Mouse (Mus musculus) activated CD4-positive, CD25-positive, alpha-beta regulatory T cell, adult 4 months (primary cell): ENCODE results near the gene Tet1. TPM values are rescaled to one million over a fixed set of nuclear protein-coding genes. Genes with fewer than 3 reads are reported as not detected.
"Not testable (repeated sequence)": the region's sequence is repeated elsewhere in the genome, so short reads cannot be mapped to it uniquely, and the experiment has no call there.

Experiments
- ATAC-seq: one replicate; pipeline ENCODE4 v1.8.0; 2017
- polyA plus RNA-seq, 2 experiments: library from polyadenylated mRNA; unstranded; fragments of 100-300 nt; shearing (Covaris generic); gene quantifications; one replicate each; pipeline ENCODE4 v1.2.1; 2017

Tet1 gene
- 1 to 10 TPM; 5.1 to 6.3 TPM for polyA plus RNA-seq

DNA sequence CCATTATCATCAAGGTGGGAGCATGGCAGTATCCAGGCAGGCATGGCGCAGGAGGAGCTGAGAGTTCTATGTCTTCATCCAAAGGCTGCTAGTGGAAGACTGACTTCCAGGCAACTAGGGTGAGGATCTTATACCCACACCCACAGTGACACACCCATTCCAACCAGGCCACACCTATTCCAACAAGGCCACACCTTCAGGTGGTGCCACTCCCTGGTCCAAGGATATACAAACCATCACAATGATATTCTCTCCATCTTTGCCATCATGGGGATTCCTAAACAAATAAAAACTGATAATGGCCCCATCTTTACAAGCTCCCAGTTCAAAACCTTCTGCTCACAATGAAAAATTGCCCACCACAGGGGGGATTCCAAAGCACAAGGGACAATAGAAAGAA, at the start of gene Tet1:
Tet1 (minus strand) TSS at position 101 of the 400 bp plus-strand sequence.
- not testable (repeated sequence) for ATAC-seq

GRCm38 (mm10) chr10:62948551-62948950, 39.8 kb upstream of the Tet1 start:
- no peak for ATAC-seq

- ATAC-seq: peak; percentile 88
These were observed 38.1 kb upstream of the Tet1 start, which contains the start of gene Dna2 for GRCm38 (mm10) chr10:62946738-62947471. Dna2 (plus strand) TSS chr10:62947026.

DNA sequence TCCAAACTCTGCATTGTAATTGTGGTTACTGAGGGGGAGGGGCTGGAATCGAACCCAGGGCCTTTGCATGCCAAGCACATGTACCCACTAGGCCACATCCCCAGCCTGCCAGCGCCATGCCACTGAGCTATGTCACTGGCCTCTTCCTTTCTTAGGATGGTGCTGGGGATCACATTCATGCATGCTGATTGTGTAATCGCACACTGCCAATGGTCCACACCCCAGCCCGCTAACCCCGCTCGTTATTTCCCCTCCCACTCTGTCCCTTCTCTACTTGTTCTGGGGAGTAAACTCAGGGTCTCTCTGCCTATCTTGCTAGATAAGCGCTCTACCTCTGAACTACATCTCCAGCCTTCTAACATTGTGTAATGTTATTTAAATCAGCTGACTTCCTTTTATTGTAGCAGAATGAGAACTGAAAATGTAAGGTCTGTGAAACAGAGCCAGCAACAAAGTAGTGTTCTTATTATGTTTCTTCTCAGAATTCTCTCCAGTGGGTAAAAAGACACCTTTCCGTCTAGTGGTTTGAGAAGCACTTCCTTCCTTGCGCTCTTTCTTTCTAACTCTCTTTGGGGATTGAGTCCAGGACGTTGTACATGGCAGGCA, 36.3 kb upstream of the Tet1 start:
- peak; percentile 29 for ATAC-seq

- no peak for ATAC-seq
These were observed 23.6 kb upstream of the Tet1 start for GRCm38 (mm10) chr10:62932381-62932780.

GRCm38 (mm10) chr10:62924096-62924635, 15.4 kb upstream of the Tet1 start:
- no peak for ATAC-seq

DNA sequence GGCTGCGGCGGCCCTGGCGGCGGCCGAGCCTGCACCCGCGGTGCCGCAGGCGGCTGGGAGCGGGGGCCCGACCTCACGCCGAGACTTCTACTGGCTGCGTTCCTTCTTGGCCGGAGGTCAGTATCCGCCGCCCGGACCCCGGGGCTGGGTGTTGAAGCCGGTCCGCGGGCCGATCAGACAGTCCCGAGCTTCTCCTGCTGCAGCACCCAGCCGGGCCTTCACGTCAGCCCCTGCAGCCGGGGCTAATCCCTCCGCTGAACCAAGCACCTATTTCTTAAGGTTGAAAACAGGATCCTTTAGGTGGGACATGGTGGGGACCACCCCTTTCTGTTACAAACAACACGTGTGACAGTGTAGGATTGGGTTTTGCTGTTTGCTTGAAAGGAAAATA, 12.0 kb upstream of the Tet1 start:
- ATAC-seq: peak; percentile 22

DNA sequence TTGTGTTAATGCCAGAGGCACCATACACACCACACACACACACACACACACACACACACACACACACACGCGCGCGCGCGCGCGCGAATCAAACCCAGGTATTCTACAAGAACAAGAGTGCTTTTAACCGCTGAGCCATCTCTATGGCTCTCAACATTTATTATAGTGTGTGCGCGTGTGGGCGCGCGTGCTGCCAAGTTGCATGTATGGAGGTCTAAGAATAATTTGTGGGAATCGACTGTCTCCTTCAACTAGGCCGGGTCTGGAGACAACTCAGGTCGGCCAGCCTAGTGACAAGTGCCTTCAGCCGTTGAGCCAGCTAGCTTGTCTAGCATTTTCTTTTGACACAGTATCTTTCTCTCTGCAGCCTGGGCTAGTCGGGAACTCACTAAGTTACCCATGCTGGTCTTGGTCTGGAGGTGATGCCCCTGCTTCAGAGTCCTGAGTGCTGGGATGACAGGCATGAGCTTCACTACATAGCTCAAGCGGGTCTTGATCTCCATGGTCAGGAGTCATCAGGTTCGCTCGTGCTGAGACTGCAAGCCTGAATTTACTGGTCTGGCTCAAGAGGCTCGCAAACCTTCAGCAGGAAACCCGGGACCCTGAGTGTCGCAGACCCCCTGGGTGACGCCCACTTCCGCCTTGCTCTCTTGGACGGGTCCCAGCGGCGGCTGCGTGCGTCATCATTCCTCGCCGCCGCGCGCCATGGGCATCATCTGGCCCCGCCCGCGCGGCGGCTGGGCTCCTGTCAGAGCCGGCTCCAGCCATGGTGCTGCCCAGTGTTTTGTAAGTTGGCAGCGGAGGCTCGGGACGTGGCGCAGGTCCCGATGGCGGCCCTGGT, 11.3 kb upstream of the Tet1 start, which contains the start of gene Slc25a16:
Slc25a16 (plus strand) TSS at position 709 of the 841 bp plus-strand sequence.
- peak; percentile 91 for ATAC-seq

- ATAC-seq: no peak
These were observed 10.2 kb upstream of the Tet1 start for GRCm38 (mm10) chr10:62918985-62919384.

DNA sequence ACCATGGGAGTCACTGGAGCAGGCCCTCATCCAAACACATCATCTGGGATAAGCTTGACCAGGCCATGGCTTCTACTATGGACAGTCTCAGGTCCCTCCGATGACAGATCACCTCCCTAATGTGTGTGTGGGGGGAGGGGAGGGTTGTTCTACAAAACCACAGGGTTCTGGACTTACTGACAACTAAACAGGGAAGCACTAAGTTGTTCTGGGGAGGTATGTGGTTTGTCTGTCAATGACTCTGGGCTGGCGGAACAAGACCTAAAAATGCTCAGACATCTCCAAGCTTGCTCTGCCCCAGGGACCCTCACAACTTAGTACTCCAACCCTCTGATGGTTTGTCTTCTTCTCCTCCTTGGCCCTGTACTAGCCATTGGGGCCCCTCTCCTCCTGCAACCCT, 2.3 kb upstream of the Tet1 start:
- no peak for ATAC-seq

GRCm38 (mm10) chr10:62906336-62906735, 2.5 kb downstream of the Tet1 start:
- ATAC-seq: no peak

GRCm38 (mm10) chr10:62902829-62903228, 6.0 kb downstream of the Tet1 start:
- no peak for ATAC-seq

GRCm38 (mm10) chr10:62901826-62902225, 7.0 kb downstream of the Tet1 start:
- no peak for ATAC-seq

GRCm38 (mm10) chr10:62900144-62900543, 8.7 kb downstream of the Tet1 start:
- no peak for ATAC-seq

- ATAC-seq: no peak
These were observed 10.7 kb downstream of the Tet1 start for GRCm38 (mm10) chr10:62898061-62898460.

GRCm38 (mm10) chr10:62897437-62897836, 11.4 kb downstream of the Tet1 start:
- no peak for ATAC-seq

DNA sequence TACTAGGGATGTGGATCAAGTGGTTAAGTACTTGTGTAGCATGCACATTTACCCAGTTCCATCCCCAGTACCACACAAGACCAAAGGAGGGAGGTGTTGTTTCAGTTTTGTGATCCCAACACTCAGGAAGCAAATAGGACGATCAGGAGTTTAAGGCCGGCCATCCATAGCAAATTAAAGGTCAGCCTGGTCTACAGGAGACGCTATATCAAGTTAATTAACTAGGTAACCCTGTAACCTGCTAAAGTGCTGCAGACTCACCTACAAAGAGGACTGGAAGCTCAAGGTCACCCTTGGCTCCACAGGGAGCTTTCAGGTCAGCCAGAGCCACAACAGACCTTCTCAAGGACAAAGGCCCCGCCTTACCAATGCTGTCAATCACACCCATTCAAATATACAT, 12.0 kb downstream of the Tet1 start:
- no peak for ATAC-seq

DNA sequence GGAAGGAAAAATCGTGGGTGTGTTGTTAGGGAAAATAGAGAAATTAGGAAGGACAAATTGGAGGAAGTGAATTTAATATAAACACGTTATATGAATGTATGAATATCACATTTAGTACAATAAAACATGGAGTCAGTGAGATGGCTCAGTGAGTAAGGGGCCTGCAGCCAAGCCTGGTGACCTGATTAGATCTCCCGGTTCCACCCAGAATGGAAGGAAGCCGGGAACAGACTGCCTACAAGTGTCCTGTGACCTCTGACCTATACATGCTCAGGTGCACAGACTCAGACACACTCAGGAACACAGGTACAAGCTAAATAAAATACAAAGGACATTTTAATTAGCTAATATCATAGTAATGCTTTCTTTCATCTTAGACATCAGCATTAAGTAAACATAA, 12.8 kb downstream of the Tet1 start:
- no peak for ATAC-seq

- no peak for ATAC-seq
These were observed 13.4 kb downstream of the Tet1 start for GRCm38 (mm10) chr10:62895386-62895785.

GRCm38 (mm10) chr10:62894447-62894846, 14.3 kb downstream of the Tet1 start:
- no peak for ATAC-seq

DNA sequence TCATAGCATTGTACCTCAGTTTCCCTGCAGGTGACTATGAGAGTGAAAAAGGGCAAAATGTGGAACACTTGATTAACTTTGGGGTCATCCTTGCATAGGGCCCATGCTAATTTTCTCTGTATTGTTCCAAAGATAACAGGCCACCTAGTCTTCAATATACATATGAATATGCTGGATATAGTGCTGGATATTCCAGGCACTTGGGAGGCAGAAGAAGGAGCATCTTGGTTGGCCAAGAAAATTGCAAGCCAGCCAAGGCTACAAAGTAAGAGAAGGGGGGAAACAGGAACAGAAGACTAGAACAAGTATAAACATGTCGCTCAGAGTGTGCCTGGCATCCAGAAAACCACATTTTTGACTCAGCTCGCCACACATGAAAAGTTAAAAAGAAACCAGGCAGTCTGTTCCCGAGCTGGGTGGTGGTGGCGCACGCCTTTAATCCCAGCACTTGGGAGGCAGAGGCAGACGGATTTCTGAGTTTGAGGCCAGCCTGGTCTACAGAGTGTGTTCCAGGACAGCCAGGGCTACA, 15.4 kb downstream of the Tet1 start:
- ATAC-seq: no peak

GRCm38 (mm10) chr10:62892549-62893232, 16.1 kb downstream of the Tet1 start:
- no peak for ATAC-seq
